Mouse (Mus musculus) forebrain, embryonic 15.5 days (tissue): ENCODE results near the gene Ptprm. TPM values are rescaled to one million over a fixed set of nuclear protein-coding genes. Genes with fewer than 3 reads are reported as not detected.
"Not testable (repeated sequence)": the region's sequence is repeated elsewhere in the genome, so short reads cannot be mapped to it uniquely, and the experiment has no call there.

Experiments used
- ATAC-seq: fragments of 200-750 bp; cut with Nextera tagmentation; replicated peaks from 2 replicates; pipeline ENCODE4 v1.8.0; 2017; ENCODE audit warnings: mild to moderate bottlenecking, moderate TSS enrichment, moderate library complexity
- H3K27ac ChIP-seq: fragments of 300-500 bp; sonication (generic); replicated peaks from 2 replicates; pipeline ENCODE4 v1.5.1; 2015; ENCODE audit warnings: mild to moderate bottlenecking, inconsistent platforms
- H3K27me3 ChIP-seq: fragments of 300-500 bp; sonication (generic); 2 replicates; pipeline ENCODE4 v1.6.1; 2015; ENCODE audit warnings: inconsistent platforms
- H3K36me3 ChIP-seq: fragments of 300-500 bp; sonication (generic); 2 replicates; pipeline ENCODE4 v1.6.1; 2015; ENCODE audit warnings: mild to moderate bottlenecking, inconsistent platforms
- H3K4me1 ChIP-seq: fragments of 300-500 bp; sonication (generic); 2 replicates; pipeline ENCODE4 v1.6.1; 2015; ENCODE audit warnings: inconsistent platforms
- H3K4me2 ChIP-seq: fragments of 300-500 bp; sonication (generic); replicated peaks from 2 replicates; pipeline ENCODE4 v1.6.1; 2015; ENCODE audit warnings: mild to moderate bottlenecking, inconsistent platforms
- H3K4me3 ChIP-seq: fragments of 300-500 bp; sonication (generic); 2 replicates; pipeline ENCODE4 v1.5.1; 2015; ENCODE audit warnings: mild to moderate bottlenecking, inconsistent platforms
- H3K9ac ChIP-seq: fragments of 300-500 bp; sonication (generic); replicated peaks from 2 replicates; pipeline ENCODE4 v1.6.1; 2015; ENCODE audit warnings: mild to moderate bottlenecking, inconsistent platforms
- H3K9me3 ChIP-seq: fragments of 300-500 bp; sonication (generic); 2 replicates; pipeline ENCODE4 v1.6.1; 2016; ENCODE audit warnings: inconsistent platforms
- WGBS: fragments of 180-500 bp; shearing (Covaris S2); methylation state at CpG from one replicate; pipeline ENCODE4 v1.1.7; 2015; ENCODE audit warnings: mixed read lengths; 5-methylcytosine and 5-hydroxymethylcytosine counted together
- polyA plus RNA-seq: library from polyadenylated mRNA; unstranded; fragments of >200 nt; fragmentation: Nextera tagmentation; extraction: Ambion mirVana; gene quantifications from 2 replicates; pipeline ENCODE4 v1.2.1, GENCODE M21; 2015

The Ptprm gene
- polyA plus RNA-seq, 1 experiment from 2014 or later: 10.7 TPM

DNA sequence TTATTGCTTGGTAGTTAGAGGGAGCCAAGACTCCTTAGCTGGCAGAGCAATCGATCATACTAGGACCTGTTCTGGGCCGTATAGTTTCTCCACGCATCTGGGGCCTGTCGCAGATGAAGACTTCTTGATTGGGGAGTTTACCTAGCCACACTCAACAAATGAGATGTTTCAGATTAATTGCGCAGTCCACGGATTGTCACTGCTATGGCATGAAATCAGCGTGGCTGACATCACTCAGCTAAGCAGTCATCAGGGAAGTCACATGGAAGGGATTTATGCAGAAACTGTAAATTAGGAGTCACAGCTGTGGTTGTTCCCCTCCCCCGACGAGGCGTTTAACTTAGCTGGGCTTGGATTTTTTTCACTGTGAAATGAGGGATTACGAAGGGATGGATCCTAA lies 479.4 kb downstream of the Ptprm start:
- no peak overlapping the region for H3K4me3 ChIP-seq
- WGBS: 62% methylated on average over 11 of the region's 11 CpGs

DNA sequence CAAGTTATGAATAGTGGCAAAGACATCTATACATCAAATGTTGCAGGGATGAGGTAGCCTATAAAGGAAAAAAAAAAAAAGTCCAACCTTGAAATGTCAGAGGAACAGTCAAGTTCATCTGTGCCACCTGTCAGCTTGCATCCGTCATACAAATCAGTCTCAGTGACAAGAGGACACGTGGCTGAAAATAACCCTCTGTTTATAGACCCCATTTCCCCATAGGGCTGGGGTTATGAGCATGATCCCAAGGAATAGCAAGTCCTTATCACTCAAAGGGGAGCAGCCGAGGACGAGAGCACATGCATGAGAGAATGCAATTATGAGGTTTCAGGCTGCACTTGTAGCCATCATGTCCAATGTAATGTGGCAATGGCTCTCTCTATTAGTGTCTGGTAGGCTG lies 482.9 kb downstream of the Ptprm start:
- H3K4me3 ChIP-seq: no peak overlapping the region
- H3K9me3 ChIP-seq: no peaks in the 10 kb centered on the region
- H3K4me1 ChIP-seq: peaks cover 26% of the 10 kb centered on the region
- peaks cover 6% of the 10 kb centered on the region; the same call in 1 of the 2 replicates for H3K27me3 ChIP-seq
- no peak overlapping the region for H3K27ac ChIP-seq
- H3K36me3 ChIP-seq: no peaks in the 10 kb centered on the region
- H3K9ac ChIP-seq: no peak overlapping the region
- no peak overlapping the region for H3K4me2 ChIP-seq
- 88% methylated on average over 4 of the region's 4 CpGs for WGBS
- ATAC-seq: no peak

More for the DNA sequence above, 479.4 kb downstream of the Ptprm start:
- no peaks in the 10 kb centered on the region for H3K36me3 ChIP-seq
- no peak overlapping the region for H3K4me2 ChIP-seq
- peak; percentile 80 for ATAC-seq
- no peaks in the 10 kb centered on the region for H3K9me3 ChIP-seq
- peaks cover 6% of the 10 kb centered on the region; the same call in 1 of the 2 replicates for H3K27me3 ChIP-seq
- no peak overlapping the region for H3K9ac ChIP-seq
- 0 out of 2 replicates have a peak overlapping the region, but pooled peaks have one; percentile 32 for H3K27ac ChIP-seq
- H3K4me1 ChIP-seq: peaks cover 15% of the 10 kb centered on the region

DNA sequence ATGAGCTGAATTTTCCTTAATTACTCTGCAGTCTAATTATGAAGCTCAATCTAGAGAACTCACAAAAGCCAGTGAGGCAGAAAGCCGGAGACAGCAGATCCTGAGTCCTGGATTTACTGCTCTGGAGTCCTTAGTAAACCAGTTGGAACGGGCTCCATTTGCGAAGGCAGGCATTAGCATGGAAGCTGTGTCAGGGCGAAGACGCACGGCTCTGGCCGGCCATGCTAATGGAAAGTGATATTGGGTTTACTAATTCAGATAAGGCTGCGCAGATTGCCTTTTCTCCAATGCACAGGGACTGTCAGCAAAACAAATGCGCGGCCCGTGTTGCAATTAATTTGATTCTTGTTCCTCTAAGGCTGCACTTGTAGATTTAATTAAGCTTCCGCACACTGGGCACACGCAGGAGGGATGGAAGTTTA lies 484.7 kb downstream of the Ptprm start:
- H3K9ac ChIP-seq: peak overlapping the region; percentile 27; the same call in 1 of the 2 replicates
- 13% methylated on average over 13 of the region's 13 CpGs for WGBS
- peak overlapping the region; percentile 40 for H3K4me2 ChIP-seq
- H3K4me3 ChIP-seq: peak overlapping the region; percentile 17
- peaks cover 20% of the 10 kb centered on the region for H3K4me1 ChIP-seq
- peaks cover 6% of the 10 kb centered on the region; the same call in 1 of the 2 replicates for H3K27me3 ChIP-seq
- H3K27ac ChIP-seq: peak overlapping the region; percentile 65
- no peaks in the 10 kb centered on the region for H3K9me3 ChIP-seq
- ATAC-seq: peak; percentile 89
- H3K36me3 ChIP-seq: no peaks in the 10 kb centered on the region

- H3K27me3 ChIP-seq: 0 out of 2 replicates have a peak, but pooled peaks cover 3% of the 10 kb centered on the region
- no peak for ATAC-seq
- H3K36me3 ChIP-seq: no peaks in the 10 kb centered on the region
- WGBS: 58% methylated on average over 4 of the region's 4 CpGs
- no peak overlapping the region for H3K27ac ChIP-seq
- peaks cover 7% of the 10 kb centered on the region for H3K4me1 ChIP-seq
- H3K9ac ChIP-seq: no peak overlapping the region
- H3K4me2 ChIP-seq: no peak overlapping the region
- H3K4me3 ChIP-seq: no peak overlapping the region
- H3K9me3 ChIP-seq: no peaks in the 10 kb centered on the region
Observed at GRCm38 (mm10) chr17:66864441-66864840, 489.8 kb downstream of the Ptprm start.

DNA sequence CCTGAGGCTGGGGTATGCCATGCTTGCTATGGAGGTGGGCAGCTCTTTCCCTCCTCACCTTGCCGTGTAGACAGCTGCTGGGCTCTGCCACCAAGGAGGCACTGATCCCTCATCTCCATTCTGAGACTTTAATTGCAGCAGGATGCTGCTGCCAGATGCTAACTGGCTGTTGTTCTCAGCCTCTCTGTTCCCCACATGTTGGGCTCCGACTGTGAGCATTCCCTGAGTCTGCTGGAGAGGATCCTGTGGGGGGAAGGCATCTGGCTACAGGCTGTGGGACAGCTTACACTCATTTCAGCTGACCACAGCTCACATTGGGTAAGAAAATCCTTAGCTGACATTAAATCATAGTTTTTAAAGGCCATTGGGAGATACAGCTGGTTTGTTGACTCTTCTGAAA lies 492.7 kb downstream of the Ptprm start:
- H3K27ac ChIP-seq: no peak overlapping the region
- ATAC-seq: no peak

GRCm38 (mm10) chr17:66858757-66859156 lies 495.5 kb downstream of the Ptprm start:
- Histone ChIP-seq H3K27me3 (peaks cover 15% of the 10 kb centered on the region), H3K27ac (no peak overlapping the region), H3K4me3 (no peak overlapping the region), H3K4me1 (no peaks in the 10 kb centered on the region), H3K36me3 (no peaks in the 10 kb centered on the region), H3K9ac (no peak overlapping the region), H3K4me2 (no peak overlapping the region), H3K9me3 (no peaks in the 10 kb centered on the region)
- ATAC-seq: no peak

More for the DNA sequence above, 492.7 kb downstream of the Ptprm start:
- no peak overlapping the region for H3K9ac ChIP-seq
- H3K4me1 ChIP-seq: no peaks in the 10 kb centered on the region
- 0 out of 2 replicates have a peak, but pooled peaks cover 5% of the 10 kb centered on the region for H3K27me3 ChIP-seq
- 42% methylated on average over 2 of the region's 2 CpGs for WGBS
- no peaks in the 10 kb centered on the region for H3K36me3 ChIP-seq
- H3K9me3 ChIP-seq: no peaks in the 10 kb centered on the region
- no peak overlapping the region for H3K4me2 ChIP-seq
- no peak overlapping the region for H3K4me3 ChIP-seq

DNA sequence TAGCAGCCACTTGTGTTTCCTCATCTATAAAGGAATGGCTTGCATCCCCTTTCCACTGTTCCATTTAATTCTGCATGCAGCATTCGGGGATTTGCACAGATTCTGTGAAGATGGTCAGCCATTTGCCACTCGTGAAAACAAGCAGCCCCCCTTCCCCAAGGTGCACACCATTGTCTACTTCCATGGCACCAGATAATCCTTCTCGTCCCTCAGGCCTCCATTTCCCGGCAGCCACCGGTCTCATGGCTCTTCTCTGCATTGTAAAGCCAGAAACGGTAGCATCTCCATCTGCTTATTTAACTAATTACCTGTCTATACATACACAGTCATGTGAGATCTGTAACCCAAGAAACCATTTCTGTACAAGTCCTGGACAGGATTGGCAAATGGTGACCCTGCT lies 501.8 kb downstream of the Ptprm start:
- Histone ChIP-seq H3K4me2 (no peak overlapping the region), H3K9ac (no peak overlapping the region), H3K9me3 (no peaks in the 10 kb centered on the region), H3K27ac (no peak overlapping the region), H3K36me3 (no peaks in the 10 kb centered on the region), H3K27me3 (peaks cover 12% of the 10 kb centered on the region), H3K4me1 (no peaks in the 10 kb centered on the region), H3K4me3 (no peak overlapping the region)
- 72% methylated on average over 6 of the region's 6 CpGs for WGBS
- ATAC-seq: no peak

GRCm38 (mm10) chr17:66847011-66847410 lies 507.2 kb downstream of the Ptprm start:
- H3K9ac ChIP-seq, H3K9me3 ChIP-seq, H3K27me3 ChIP-seq, H3K4me3 ChIP-seq, H3K4me1 ChIP-seq, H3K27ac ChIP-seq, H3K4me2 ChIP-seq, ATAC-seq, H3K36me3 ChIP-seq: not testable (repeated sequence)
- WGBS: 93% methylated on average over 4 of the region's 4 CpGs

- no peaks in the 10 kb centered on the region for H3K4me1 ChIP-seq
- H3K4me3 ChIP-seq: no peak overlapping the region
- H3K9ac ChIP-seq: no peak overlapping the region
- no peaks in the 10 kb centered on the region for H3K9me3 ChIP-seq
- no peak for ATAC-seq
- H3K27ac ChIP-seq: no peak overlapping the region
- no peaks in the 10 kb centered on the region for H3K27me3 ChIP-seq
- H3K36me3 ChIP-seq: no peaks in the 10 kb centered on the region
- no peak overlapping the region for H3K4me2 ChIP-seq
- WGBS: 84% methylated on average over 2 of the region's 2 CpGs
Observed at GRCm38 (mm10) chr17:66822347-66822746, 531.9 kb downstream of the Ptprm start.

- no peak for ATAC-seq
- 39% methylated on average over 4 of the region's 4 CpGs for WGBS
Observed at GRCm38 (mm10) chr17:66817380-66817779, 536.9 kb downstream of the Ptprm start.

GRCm38 (mm10) chr17:66815921-66816320 lies 538.3 kb downstream of the Ptprm start:
- H3K36me3 ChIP-seq: no peaks in the 10 kb centered on the region
- 7% methylated on average over 2 of the region's 2 CpGs for whole genome bisulfite sequencing
- no peak for ATAC-seq

More at GRCm38 (mm10) chr17:66817380-66817779, 536.9 kb downstream of the Ptprm start:
- no peaks in the 10 kb centered on the region for H3K4me1 ChIP-seq
- 0 out of 2 replicates have a peak, but pooled peaks cover 3% of the 10 kb centered on the region for H3K27me3 ChIP-seq
- H3K36me3 ChIP-seq: no peaks in the 10 kb centered on the region
- no peak overlapping the region for H3K4me3 ChIP-seq
- H3K9ac ChIP-seq: no peak overlapping the region
- H3K9me3 ChIP-seq: no peaks in the 10 kb centered on the region
- no peak overlapping the region for H3K27ac ChIP-seq
- H3K4me2 ChIP-seq: no peak overlapping the region

GRCm38 (mm10) chr17:66813786-66814185 lies 540.5 kb downstream of the Ptprm start:
- no peak for ATAC-seq

More at GRCm38 (mm10) chr17:66815921-66816320, 538.3 kb downstream of the Ptprm start:
- Histone ChIP-seq H3K4me3 (no peak overlapping the region), H3K27ac (no peak overlapping the region), H3K9ac (no peak overlapping the region), H3K9me3 (no peaks in the 10 kb centered on the region), H3K4me1 (no peaks in the 10 kb centered on the region), H3K4me2 (no peak overlapping the region), H3K27me3 (0 out of 2 replicates have a peak, but pooled peaks cover 3% of the 10 kb centered on the region)

GRCm38 (mm10) chr17:66813346-66813745 lies 540.9 kb downstream of the Ptprm start:
- no peak overlapping the region for H3K9ac ChIP-seq
- no peaks in the 10 kb centered on the region for H3K4me1 ChIP-seq
- no peak overlapping the region for H3K4me2 ChIP-seq
- 0 out of 2 replicates have a peak, but pooled peaks cover 3% of the 10 kb centered on the region for H3K27me3 ChIP-seq
- no peak for ATAC-seq
- H3K9me3 ChIP-seq: no peaks in the 10 kb centered on the region
- H3K36me3 ChIP-seq: no peaks in the 10 kb centered on the region
- H3K4me3 ChIP-seq: no peak overlapping the region
- 84% methylated on average over 10 of the region's 10 CpGs for WGBS
- no peak overlapping the region for H3K27ac ChIP-seq

More at GRCm38 (mm10) chr17:66813786-66814185, 540.5 kb downstream of the Ptprm start:
- Histone ChIP-seq H3K4me3 (no peak overlapping the region), H3K9me3 (no peaks in the 10 kb centered on the region), H3K27me3 (0 out of 2 replicates have a peak, but pooled peaks cover 3% of the 10 kb centered on the region), H3K36me3 (no peaks in the 10 kb centered on the region), H3K27ac (no peak overlapping the region), H3K4me2 (no peak overlapping the region), H3K4me1 (no peaks in the 10 kb centered on the region), H3K9ac (no peak overlapping the region)
- WGBS: 66% methylated on average over 6 of the region's 6 CpGs
